Mouse (Mus musculus): ENCODE measurements around the gene Defb20. TPM values are rescaled to one million over a fixed set of nuclear protein-coding genes. Genes with fewer than 3 reads are reported as not detected.

The Defb20 gene
- polyA plus RNA-seq, 1 experiment from 2014 or later = not detected

DNA sequence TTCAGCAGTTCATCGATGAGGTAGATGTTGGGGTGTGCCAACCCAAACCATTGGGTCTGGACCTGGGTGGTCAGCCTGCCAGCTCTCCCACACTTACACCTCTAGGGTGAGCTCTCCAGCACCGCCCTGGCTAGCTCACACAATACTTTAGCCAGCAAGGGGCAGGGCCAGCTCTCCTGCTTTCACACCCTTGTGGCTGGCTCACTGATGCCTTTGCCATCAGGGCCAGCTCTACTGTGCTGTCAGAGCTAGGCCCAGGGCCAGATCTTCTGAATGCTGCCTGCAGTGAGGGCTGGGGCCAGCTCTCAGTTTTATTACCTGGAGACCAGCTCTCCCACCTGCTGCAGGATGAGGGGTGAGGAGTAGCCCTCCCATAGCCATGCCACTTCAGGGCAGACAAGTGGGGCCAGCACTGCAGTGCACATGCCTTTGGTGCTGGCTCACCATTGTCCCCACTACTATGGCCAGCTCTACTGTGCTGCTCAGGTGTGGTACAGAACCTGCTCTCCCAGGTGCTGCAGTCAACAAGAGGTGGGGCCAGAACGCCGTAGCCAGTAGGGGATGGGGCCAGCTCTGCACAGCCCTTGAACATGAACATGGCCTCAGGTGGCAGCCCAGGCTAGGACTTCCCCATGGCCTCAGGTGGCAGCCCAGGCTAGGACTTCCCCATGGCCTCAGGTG, 24.6 kb upstream of the Defb20 start:
- 57% methylated on average over 4 of the region's 4 CpGs for WGBS
- Histone ChIP-seq H3K4me3 (no peak overlapping the region), H3K36me3 (ENCODE audit: poor library complexity, severe bottlenecking) (no peaks in the 10 kb centered on the region), H3K9me3 (replicated peaks) (no peaks in the 10 kb centered on the region), H3K27me3 (no peaks in the 10 kb centered on the region), H3K4me1 (no peaks in the 10 kb centered on the region), H3K27ac (no peak overlapping the region), H3K9ac (no peak overlapping the region), H3K4me2 (no peak overlapping the region)
- ATAC-seq = no peak; the same call in 1 of the 2 replicates

GRCm38 (mm10) chr2:152459241-152459640, 17.6 kb upstream of the Defb20 start:
- Histone ChIP-seq H3K36me3 (ENCODE audit: poor library complexity, severe bottlenecking) (no peaks in the 10 kb centered on the region), H3K4me3 (no peak overlapping the region), H3K4me2 (no peak overlapping the region), H3K27me3 (no peaks in the 10 kb centered on the region), H3K4me1 (no peaks in the 10 kb centered on the region; the same call in 1 of the 2 replicates), H3K27ac (no peak overlapping the region), H3K9ac (no peak overlapping the region), H3K9me3 (replicated peaks) (no peaks in the 10 kb centered on the region; the same call in 1 of the 2 replicates)
- 72% methylated on average over 13 of the region's 13 CpGs for WGBS
- ATAC-seq = no peak

GRCm38 (mm10) chr2:152464570-152465150, 12.2 kb upstream of the Defb20 start, which contains the start of gene Defb23:
Defb23 (minus strand) TSS chr2:152464620.
- no peaks in the 10 kb centered on the region for H3K27me3 ChIP-seq
- no peak within 1 kb of the TSS for H3K9ac ChIP-seq
- no peaks in the 10 kb centered on the region for H3K36me3 ChIP-seq (ENCODE audit: poor library complexity, severe bottlenecking)
- 84% methylated on average over 3 of the region's 3 CpGs for whole genome bisulfite sequencing
- ATAC-seq = no peak
- no peaks in the 10 kb centered on the region for H3K4me1 ChIP-seq
- H3K4me2 ChIP-seq = no peak within 1 kb of the TSS
- H3K4me3 ChIP-seq = no peak within 1 kb of the TSS
- H3K27ac ChIP-seq = no peak within 1 kb of the TSS
- peaks cover 3% of the 10 kb centered on the region; the same call in 1 of the 2 replicates for H3K9me3 ChIP-seq (replicated peaks)

DNA sequence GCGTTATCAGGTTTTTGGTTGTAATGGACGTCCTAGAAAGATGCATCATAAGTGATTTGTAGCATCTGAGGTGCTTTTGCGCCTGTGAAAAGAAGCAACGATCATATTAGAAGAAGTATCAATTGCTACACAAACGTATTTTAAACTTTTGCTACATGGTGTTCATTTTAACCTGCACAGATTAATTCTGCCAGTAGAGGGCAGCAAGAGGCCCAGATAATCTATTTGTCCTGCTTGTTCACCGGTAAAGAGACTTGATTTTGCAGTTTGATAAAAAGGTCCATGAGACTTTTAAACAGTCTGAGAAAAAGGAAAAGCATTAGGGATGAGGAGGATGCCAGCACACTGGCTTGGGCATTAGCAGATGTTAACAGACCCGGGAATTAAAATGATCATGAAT, 5.9 kb upstream of the Defb20 start:
- no peaks in the 10 kb centered on the region for H3K36me3 ChIP-seq (ENCODE audit: poor library complexity, severe bottlenecking)
- H3K27me3 ChIP-seq = no peaks in the 10 kb centered on the region
- H3K9ac ChIP-seq = no peak overlapping the region
- H3K27ac ChIP-seq = no peak overlapping the region
- no peak overlapping the region for H3K4me2 ChIP-seq
- no peak for ATAC-seq
- 33% methylated on average over 7 of the region's 7 CpGs for WGBS
- no peaks in the 10 kb centered on the region for H3K4me1 ChIP-seq
- no peak overlapping the region for H3K4me3 ChIP-seq
- H3K9me3 ChIP-seq (replicated peaks) = no peaks in the 10 kb centered on the region

- no peak overlapping the region for H3K4me2 ChIP-seq
- 37% methylated on average over 3 of the region's 3 CpGs for WGBS
- no peaks in the 10 kb centered on the region for H3K36me3 ChIP-seq (ENCODE audit: poor library complexity, severe bottlenecking)
- ATAC-seq = no peak
- H3K9ac ChIP-seq = no peak overlapping the region
- no peak overlapping the region for H3K27ac ChIP-seq
- H3K4me3 ChIP-seq = no peak overlapping the region
- no peaks in the 10 kb centered on the region for H3K9me3 ChIP-seq (replicated peaks)
- H3K4me1 ChIP-seq = no peaks in the 10 kb centered on the region
- no peaks in the 10 kb centered on the region for H3K27me3 ChIP-seq
Observed at GRCm38 (mm10) chr2:152472434-152472833, 4.4 kb upstream of the Defb20 start.

DNA sequence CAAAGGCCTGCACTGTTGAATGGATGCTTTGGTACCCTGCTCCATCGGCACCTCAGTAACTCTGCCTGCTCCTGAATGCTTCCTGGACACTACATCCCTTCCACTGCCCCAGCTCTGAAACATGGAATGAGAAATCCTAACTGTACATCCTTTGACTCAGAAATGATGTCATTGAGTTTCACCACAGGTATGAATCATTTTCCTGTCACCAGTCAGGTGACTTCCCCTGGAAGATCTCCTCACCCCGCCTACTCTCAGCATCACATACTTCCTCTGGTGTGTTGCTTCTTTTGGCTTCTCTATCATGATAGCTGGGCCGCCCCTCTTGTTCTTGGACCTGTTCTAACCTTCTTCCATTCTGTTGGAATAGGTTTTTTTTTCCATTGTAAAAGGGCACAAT, 4.0 kb downstream of the Defb20 start:
- Histone ChIP-seq H3K36me3 (ENCODE audit: poor library complexity, severe bottlenecking) (no peaks in the 10 kb centered on the region), H3K27ac (no peak overlapping the region), H3K9ac (no peak overlapping the region), H3K27me3 (no peaks in the 10 kb centered on the region), H3K4me1 (no peaks in the 10 kb centered on the region), H3K9me3 (replicated peaks) (no peaks in the 10 kb centered on the region), H3K4me2 (no peak overlapping the region), H3K4me3 (no peak overlapping the region)
- 93% methylated on average over 3 of the region's 3 CpGs for WGBS
- no peak for ATAC-seq

- Histone ChIP-seq H3K27ac (no peak overlapping the region), H3K9me3 (replicated peaks) (no peaks in the 10 kb centered on the region), H3K4me3 (no peak overlapping the region), H3K4me2 (no peak overlapping the region), H3K36me3 (ENCODE audit: poor library complexity, severe bottlenecking) (no peaks in the 10 kb centered on the region), H3K4me1 (no peaks in the 10 kb centered on the region), H3K27me3 (no peaks in the 10 kb centered on the region), H3K9ac (no peak overlapping the region)
- 88% methylated on average over 7 of the region's 7 CpGs for WGBS
- ATAC-seq = no peak
Observed at GRCm38 (mm10) chr2:152481726-152482125, 4.9 kb downstream of the Defb20 start.

- 84% methylated on average over 2 of the region's 2 CpGs for WGBS
- Histone ChIP-seq H3K4me2 (no peak overlapping the region), H3K4me1 (no peaks in the 10 kb centered on the region), H3K27ac (no peak overlapping the region), H3K27me3 (no peaks in the 10 kb centered on the region), H3K4me3 (no peak overlapping the region), H3K9ac (no peak overlapping the region), H3K36me3 (ENCODE audit: poor library complexity, severe bottlenecking) (no peaks in the 10 kb centered on the region), H3K9me3 (replicated peaks) (no peaks in the 10 kb centered on the region)
- no peak for ATAC-seq
Observed at GRCm38 (mm10) chr2:152487024-152487423, 10.2 kb downstream of the Defb20 start.

- ATAC-seq = no peak
Observed at GRCm38 (mm10) chr2:152490038-152490437, 13.2 kb downstream of the Defb20 start, which contains the start of gene Defb22. Defb22 (minus strand) TSS chr2:152490138.

GRCm38 (mm10) chr2:152493151-152493550, 16.3 kb downstream of the Defb20 start:
- Histone ChIP-seq H3K27me3 (no peaks in the 10 kb centered on the region), H3K4me1 (no peaks in the 10 kb centered on the region), H3K9ac (no peak overlapping the region), H3K4me3 (no peak overlapping the region), H3K9me3 (replicated peaks) (no peaks in the 10 kb centered on the region), H3K4me2 (no peak overlapping the region), H3K27ac (no peak overlapping the region), H3K36me3 (ENCODE audit: poor library complexity, severe bottlenecking) (no peaks in the 10 kb centered on the region)
- 84% methylated on average over 6 of the region's 6 CpGs for WGBS
- ATAC-seq = no peak

More at GRCm38 (mm10) chr2:152490038-152490437, 13.2 kb downstream of the Defb20 start, which contains the start of gene Defb22:
- no peak within 1 kb of the TSS for H3K9ac ChIP-seq
- no peak within 1 kb of the TSS for H3K4me3 ChIP-seq
- H3K4me1 ChIP-seq = no peaks in the 10 kb centered on the region
- no peaks in the 10 kb centered on the region for H3K27me3 ChIP-seq
- H3K36me3 ChIP-seq (ENCODE audit: poor library complexity, severe bottlenecking) = no peaks in the 10 kb centered on the region
- H3K4me2 ChIP-seq = no peak within 1 kb of the TSS
- no peaks in the 10 kb centered on the region for H3K9me3 ChIP-seq (replicated peaks)
- H3K27ac ChIP-seq = no peak within 1 kb of the TSS

DNA sequence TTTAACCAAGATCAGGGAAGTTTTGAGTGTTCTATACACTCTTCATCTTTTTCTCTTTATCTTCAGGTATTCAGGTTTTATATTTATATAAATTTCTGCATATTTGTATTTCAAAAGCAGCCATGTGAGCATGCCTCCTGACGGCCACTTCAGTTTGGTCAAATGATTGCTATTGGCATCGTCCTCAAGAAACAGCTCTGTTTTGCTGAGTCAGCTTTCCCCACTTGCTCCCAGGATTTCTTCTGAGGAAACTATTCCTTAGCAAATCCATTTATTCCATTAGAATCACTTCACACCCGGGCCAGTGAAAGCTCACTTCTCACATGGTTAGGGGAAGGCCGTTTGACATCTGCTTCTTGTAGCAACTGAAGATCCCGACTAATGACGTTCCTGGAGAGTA, 21.2 kb downstream of the Defb20 start:
- H3K27ac ChIP-seq = no peak overlapping the region
- no peaks in the 10 kb centered on the region for H3K4me1 ChIP-seq
- H3K9me3 ChIP-seq (replicated peaks) = no peaks in the 10 kb centered on the region
- ATAC-seq = no peak
- H3K4me2 ChIP-seq = no peak overlapping the region
- H3K9ac ChIP-seq = no peak overlapping the region
- no peaks in the 10 kb centered on the region for H3K27me3 ChIP-seq
- H3K36me3 ChIP-seq (ENCODE audit: poor library complexity, severe bottlenecking) = no peaks in the 10 kb centered on the region
- H3K4me3 ChIP-seq = no peak overlapping the region
- 85% methylated on average over 6 of the region's 6 CpGs for WGBS

- no peaks in the 10 kb centered on the region for H3K9me3 ChIP-seq (replicated peaks)
- no peak overlapping the region for H3K9ac ChIP-seq
- H3K4me1 ChIP-seq = no peaks in the 10 kb centered on the region
- 84% methylated on average over 7 of the region's 7 CpGs for WGBS
- no peak overlapping the region for H3K27ac ChIP-seq
- no peaks in the 10 kb centered on the region for H3K27me3 ChIP-seq
- H3K4me2 ChIP-seq = no peak overlapping the region
- no peaks in the 10 kb centered on the region for H3K36me3 ChIP-seq (ENCODE audit: poor library complexity, severe bottlenecking)
- no peak overlapping the region for H3K4me3 ChIP-seq
- no peak for ATAC-seq
Observed at GRCm38 (mm10) chr2:152500204-152500862, 23.5 kb downstream of the Defb20 start.

All from forebrain, embryonic 13.5 days (tissue).